Mouse (Mus musculus) ES-E14 (cell line): ENCODE measurements around the gene Dlst. TPM values are rescaled to one million over a fixed set of nuclear protein-coding genes. Genes with fewer than 3 reads are reported as not detected.

Experiments used
- DNase-seq: peaks from one replicate; pipeline ENCODE4 v3.0.0-alpha.2; 2013; ENCODE audit warnings: low read depth, low spot score
- H3K27ac ChIP-seq: 2 replicates; pipeline ENCODE4 v1.5.1; 2012; ENCODE audit warnings: low read depth, mild to moderate bottlenecking, low read length, moderate library complexity, mixed read lengths; ENCODE audit not compliant: poor library complexity, insufficient read depth, severe bottlenecking
- H3K36me3 ChIP-seq: 2 replicates; pipeline ENCODE4 v1.6.1; 2012; ENCODE audit warnings: mild to moderate bottlenecking, low read length, moderate library complexity, mixed read lengths; ENCODE audit not compliant: control insufficient read depth, poor library complexity, insufficient read depth, severe bottlenecking
- H3K4me1 ChIP-seq, 2 experiments: fragments of 150-350 bp in 1 of 2; sonication (generic) in 1 of 2; 2 replicates each; pipeline ENCODE4 v1.6.1; 2012; ENCODE audit warnings: low read length in 2 of 2, mild to moderate bottlenecking in 1 of 2, mixed read lengths in 1 of 2; ENCODE audit not compliant: control insufficient read depth in 2 of 2, insufficient read depth in 2 of 2, poor library complexity in 1 of 2
- H3K4me3 ChIP-seq, 2 experiments: fragments of 150-350 bp in 1 of 2; sonication (generic) in 1 of 2; 2 replicates each; pipeline ENCODE4 v1.5.1; 2012; ENCODE audit warnings: low read length in 2 of 2, low read depth in 1 of 2, mild to moderate bottlenecking in 1 of 2, mixed read lengths in 1 of 2; ENCODE audit not compliant: insufficient read depth in 1 of 2, poor library complexity in 1 of 2, severe bottlenecking in 1 of 2
- H3K9ac ChIP-seq: 2 replicates; pipeline ENCODE4 v1.6.1; 2012; ENCODE audit warnings: low read depth, mild to moderate bottlenecking, low read length, mixed read lengths; ENCODE audit not compliant: poor library complexity, insufficient read depth, severe bottlenecking
- H3K9me3 ChIP-seq: fragments of 150-350 bp; sonication (generic); 2 replicates; pipeline ENCODE4 v1.6.1; 2012; ENCODE audit warnings: low read depth, mild to moderate bottlenecking, low read length; ENCODE audit not compliant: control insufficient read depth, insufficient read depth
- CHD2 ChIP-seq: IDR thresholded peaks from 2 replicates; pipeline ENCODE4 v1.6.1; 2014; ENCODE audit warnings: mild to moderate bottlenecking, low read depth, low read length, inconsistent platforms
- HCFC1 ChIP-seq: IDR thresholded peaks from 2 replicates; pipeline ENCODE4 v1.6.1; 2012; ENCODE audit warnings: low read length, inconsistent platforms, borderline replicate concordance; ENCODE audit not compliant: insufficient read depth
- MAFK ChIP-seq: IDR thresholded peaks from 2 replicates; pipeline ENCODE4 v1.6.1; 2014; ENCODE audit warnings: mild to moderate bottlenecking, low read depth, low read length, inconsistent platforms; ENCODE audit not compliant: insufficient read depth
- ZC3H11A ChIP-seq: IDR thresholded peaks from 2 replicates; pipeline ENCODE4 v1.6.1; 2012; ENCODE audit warnings: low read depth, mild to moderate bottlenecking, inconsistent platforms, low read length, borderline replicate concordance
- ZNF384 ChIP-seq: IDR thresholded peaks from 2 replicates; pipeline ENCODE4 v1.6.1; 2012; ENCODE audit warnings: low read depth, low read length, inconsistent platforms
- in situ Hi-C, 2 experiments: fragments of 600-800 bp; cut with MboI; formaldehyde crosslinking; loops; one replicate each; pipeline ENCODE4 v1.15.1; 2025; ENCODE audit warnings: low sequenced_read_pairs in 2 of 2, inconsistent platforms in 1 of 2; ENCODE audit not compliant: unreplicated experiment in 2 of 2
- total RNA-seq: library from RNA; depleted of rRNA; stranded (reverse); fragments of 300-350 nt; gene quantifications from 2 replicates; pipeline ENCODE4 v1.2.3, GENCODE M21; 2012

The Dlst gene
- total RNA-seq, 1 experiment: 98.8 TPM

- no peaks in the 10 kb centered on the region for H3K9me3 ChIP-seq
- no peak for TF ChIP-seq ZNF384
- TF ChIP-seq MAFK: no peak
- no peak for TF ChIP-seq ZC3H11A
- no peak for TF ChIP-seq CHD2
- no peak for TF ChIP-seq HCFC1
- H3K4me3 ChIP-seq: peak overlapping the region; percentile 79 to 97
- H3K36me3 ChIP-seq: peaks cover 2% of the 10 kb centered on the region; the same call in 1 of the 2 replicates
- H3K4me1 ChIP-seq: peaks cover 7 to 9% of the 10 kb centered on the region in 2 experiments; a peak in 2 of 4 replicates
- in situ Hi-C loops: no loop called here
- no peak for DNase-seq
- no peak overlapping the region for H3K27ac ChIP-seq
- peak overlapping the region; percentile 95 for H3K9ac ChIP-seq
These were observed 479 bp upstream of the Dlst start for GRCm38 (mm10) chr12:85110011-85110697.

GRCm38 (mm10) chr12:85112550-85113251 is 2.1 kb downstream of the Dlst start:
- Histone ChIP-seq H3K27ac (no peak overlapping the region), H3K4me3 (no peak overlapping the region), H3K9me3 (no peaks in the 10 kb centered on the region), H3K36me3 (peaks cover 4% of the 10 kb centered on the region; the same call in 1 of the 2 replicates), H3K4me1 (peaks cover 6 to 9% of the 10 kb centered on the region in 2 experiments; a peak in 2 of 4 replicates), H3K9ac (no peak overlapping the region)
- no peak for DNase-seq
- in situ Hi-C loops: no loop called here
- TF ChIP-seq ZNF384 (no peak), CHD2 (no peak), HCFC1 (no peak), MAFK (no peak), ZC3H11A (no peak)

- Histone ChIP-seq H3K4me3 (no peak overlapping the region), H3K9ac (no peak overlapping the region), H3K27ac (no peak overlapping the region), H3K36me3 (peaks cover 4% of the 10 kb centered on the region; the same call in 1 of the 2 replicates), H3K9me3 (no peaks in the 10 kb centered on the region), H3K4me1 (peaks cover 6 to 9% of the 10 kb centered on the region in 2 experiments; a peak in 2 of 4 replicates)
- TF ChIP-seq MAFK (no peak), ZC3H11A (no peak), HCFC1 (no peak), CHD2 (no peak), ZNF384 (no peak)
- in situ Hi-C loops: no loop called here
- DNase-seq: no peak
These were observed 2.7 kb downstream of the Dlst start for GRCm38 (mm10) chr12:85113337-85113736.

GRCm38 (mm10) chr12:85113917-85114316 is 3.3 kb downstream of the Dlst start:
- peaks cover 6% of the 10 kb centered on the region for H3K36me3 ChIP-seq
- DNase-seq: no peak
- TF ChIP-seq ZNF384 (no peak), HCFC1 (no peak), ZC3H11A (no peak), CHD2 (no peak), MAFK (no peak)
- H3K4me3 ChIP-seq: no peak overlapping the region
- no peak overlapping the region for H3K9ac ChIP-seq
- H3K9me3 ChIP-seq: no peaks in the 10 kb centered on the region
- H3K4me1 ChIP-seq: peaks cover 6 to 9% of the 10 kb centered on the region in 2 experiments; a peak in 2 of 4 replicates
- no peak overlapping the region for H3K27ac ChIP-seq
- in situ Hi-C loops: no loop called here
